Mouse (Mus musculus) mesoderm, embryonic 11.5 days (tissue): ENCODE measurements at regions not wholly inside any gene's neighbourhood (a gene's known extent, or its start where the extent isn't known, plus 50 kb on each side); places are given as distances from the start of the nearest gene placed in this dataset.

ENCODE experiments used
- DNase-seq: peaks from one replicate; pipeline ENCODE4 v3.0.0-alpha.2; 2012; ENCODE audit warnings: low read depth, low spot score

- DNase-seq, result no peak
Measured at GRCm38 (mm10) chr3:12262342-12262741, 1926.9 kb upstream of the Gm38303 start.

GRCm38 (mm10) chr3:12257650-12258049 lies 1922.2 kb upstream of the Gm38303 start:
- no peak for DNase-seq

- DNase-seq, result no peak
Measured at GRCm38 (mm10) chr3:12246145-12246544, 1910.7 kb upstream of the Gm38303 start.

GRCm38 (mm10) chr3:12241026-12241425 lies 1905.5 kb upstream of the Gm38303 start:
- DNase-seq, result no peak

DNA sequence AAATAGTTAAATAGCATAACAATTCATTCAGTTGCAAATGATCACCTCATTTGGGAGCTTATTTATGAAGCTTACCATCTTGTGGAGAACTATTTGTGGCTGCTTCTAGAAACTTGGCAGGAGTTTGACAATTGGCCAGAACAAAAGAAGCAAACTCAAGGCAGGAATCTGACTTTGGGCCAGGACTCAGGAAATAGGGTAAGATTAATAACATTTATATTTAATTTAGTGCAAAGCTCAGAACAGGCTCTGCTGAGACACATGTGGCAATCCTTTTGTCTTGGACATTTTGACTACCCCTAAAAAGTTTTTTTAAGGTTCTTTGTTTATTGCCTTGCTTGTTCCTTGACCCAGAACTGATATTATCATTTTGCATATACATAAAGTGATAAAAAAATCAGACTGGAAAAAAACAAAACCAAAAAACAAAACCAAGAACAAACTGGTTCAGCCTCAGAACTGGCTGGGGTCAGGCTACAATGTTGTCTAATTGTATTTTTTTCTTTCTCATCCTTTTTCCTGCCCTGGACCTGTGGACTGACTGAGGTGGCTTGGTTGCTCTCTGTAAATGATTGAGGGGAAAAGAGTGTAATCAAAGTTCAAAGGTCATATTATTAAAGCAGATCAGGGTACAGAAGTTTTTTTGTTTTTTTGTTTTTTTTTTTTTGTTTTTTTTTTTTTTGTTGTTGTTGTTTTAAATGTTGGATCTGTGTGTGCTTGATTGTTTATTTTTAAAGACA lies 1892.4 kb upstream of the Gm38303 start:
- no peak for DNase-seq

DNA sequence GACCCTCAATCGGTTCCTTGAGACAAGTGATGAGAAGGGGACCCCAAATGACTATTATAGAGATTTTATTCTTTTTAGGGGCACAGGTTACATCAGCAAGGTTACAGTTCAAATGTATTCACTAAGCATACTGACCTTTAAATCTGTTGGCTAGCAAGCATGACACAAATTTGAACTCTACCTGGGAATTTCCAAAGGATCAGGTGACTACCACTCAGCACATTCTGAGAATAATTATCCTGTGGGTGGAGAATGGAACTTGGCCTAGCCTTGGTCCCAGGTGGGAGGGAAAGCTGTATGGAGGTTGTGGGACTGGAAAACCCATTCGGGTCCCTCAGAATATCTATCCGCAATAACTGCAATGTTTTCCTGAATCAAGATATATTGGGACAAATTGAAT lies 1891.3 kb upstream of the Gm38303 start:
- no peak for DNase-seq

DNA sequence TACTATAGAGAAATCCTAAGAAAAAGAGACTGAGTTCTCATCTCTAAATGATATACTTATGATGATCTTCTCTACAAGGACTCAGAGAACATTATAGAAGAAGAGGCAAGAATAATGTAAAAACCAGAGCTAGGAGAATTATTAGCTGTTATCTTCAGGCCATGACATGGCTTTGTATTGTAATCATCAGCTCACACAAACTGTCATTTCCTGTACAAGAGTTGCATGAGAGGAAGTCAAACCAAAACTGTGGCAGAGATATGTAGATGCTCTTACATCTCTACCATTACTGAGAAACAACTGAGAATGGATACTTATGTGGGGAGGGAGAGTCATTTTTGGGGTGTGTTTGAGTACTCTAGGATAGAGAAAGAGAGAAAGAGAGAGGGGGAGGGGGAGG lies 1889.4 kb upstream of the Gm38303 start:
- no peak for DNase-seq

GRCm38 (mm10) chr3:12216035-12216434 lies 1880.6 kb upstream of the Gm38303 start:
- DNase-seq, result no peak

- DNase-seq, result no peak
Measured at GRCm38 (mm10) chr3:12214821-12215220, 1879.3 kb upstream of the Gm38303 start.

DNA sequence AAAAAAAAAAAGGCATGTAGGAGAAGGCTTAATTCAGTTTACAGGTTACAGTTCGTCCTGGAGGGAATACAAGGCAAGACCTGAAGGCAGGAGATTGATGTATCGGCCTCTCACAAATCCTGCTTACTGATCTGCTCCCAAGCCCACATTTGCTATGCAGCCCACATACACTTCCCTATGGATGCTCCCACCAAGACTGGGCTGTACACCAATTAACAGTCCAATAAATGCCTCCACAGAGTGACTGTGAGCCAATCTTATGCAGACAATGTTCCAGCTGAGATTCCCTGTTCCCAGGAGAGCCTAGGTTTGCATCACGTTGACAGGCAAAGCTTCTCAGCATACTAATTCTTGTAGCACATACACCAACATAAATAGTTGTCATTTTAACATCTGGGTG lies 1837.9 kb upstream of the Gm38303 start:
- peak; percentile 11 for DNase-seq

- DNase-seq, result no peak
Measured at GRCm38 (mm10) chr3:12151329-12151728, 1815.8 kb upstream of the Gm38303 start.
